Mouse (Mus musculus) forebrain, embryonic 10.5 days (tissue): Measurements from ENCODE around the gene Tgif1. TPM values are rescaled to one million over a fixed set of nuclear protein-coding genes. Genes with fewer than 3 reads are reported as not detected.

Experiments
- DNase-seq: peaks from one replicate; pipeline ENCODE4 v3.0.0-alpha.2; 2017; ENCODE audit warnings: low spot score; ENCODE audit errors: extremely low spot score
- H3K27ac ChIP-seq: fragments of 300-500 bp; sonication (generic); 2 replicates; pipeline ENCODE4 v1.5.1; 2016; ENCODE audit warnings: mild to moderate bottlenecking
- H3K27me3 ChIP-seq: fragments of 300-500 bp; sonication (generic); 2 replicates; pipeline ENCODE4 v1.6.1; 2016; ENCODE audit warnings: mild to moderate bottlenecking; ENCODE audit not compliant: poor library complexity, severe bottlenecking
- H3K36me3 ChIP-seq: fragments of 300-500 bp; sonication (generic); replicated peaks from 2 replicates; pipeline ENCODE4 v1.6.1; 2016; ENCODE audit warnings: mild to moderate bottlenecking, moderate library complexity
- H3K4me1 ChIP-seq: fragments of 300-500 bp; sonication (generic); 2 replicates; pipeline ENCODE4 v1.6.1; 2016
- H3K4me3 ChIP-seq: fragments of 300-500 bp; sonication (generic); 2 replicates; pipeline ENCODE4 v1.5.1; 2016; ENCODE audit warnings: mild to moderate bottlenecking, moderate library complexity
- H3K9me3 ChIP-seq: fragments of 300-500 bp; sonication (generic); 2 replicates; pipeline ENCODE4 v1.6.1; 2016; ENCODE audit warnings: mild to moderate bottlenecking, moderate library complexity
- WGBS: fragments of 180-500 bp; shearing (Covaris S2); methylation state at CpG from one replicate; pipeline ENCODE4 v1.1.7; 2016; 5-methylcytosine and 5-hydroxymethylcytosine counted together
- polyA plus RNA-seq: library from polyadenylated mRNA; unstranded; fragments of >200 nt; fragmentation: Nextera tagmentation; extraction: Ambion mirVana; gene quantifications from 2 replicates; pipeline ENCODE4 v1.2.1, GENCODE M21; 2016

Gene Tgif1
- polyA plus RNA-seq, 1 experiment from 2014 or later: 89.6 TPM

DNA sequence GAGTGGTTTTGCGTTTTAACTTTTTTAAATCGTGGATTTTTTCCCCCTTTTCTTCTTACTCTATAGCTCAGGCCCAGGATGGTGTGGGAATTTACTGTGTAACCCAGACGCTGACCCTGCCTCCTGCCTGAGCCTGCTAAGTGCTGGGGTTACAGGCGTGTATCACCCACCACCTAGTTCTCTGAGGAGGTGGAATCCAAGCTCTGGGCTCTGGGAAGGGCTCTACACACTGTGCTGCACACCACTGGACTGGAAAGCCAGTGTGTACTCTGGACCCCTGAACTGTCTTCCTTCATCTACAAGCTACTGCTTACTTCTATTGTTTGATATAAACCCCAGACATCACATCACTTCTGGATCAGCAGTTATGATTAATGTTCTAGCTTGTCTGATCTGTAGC lies 5.5 kb upstream of the Tgif1 start:
- H3K4me1 ChIP-seq: peaks cover 13% of the 10 kb centered on the region
- 85% methylated on average over 4 of the region's 4 CpGs for WGBS
- DNase-seq: no peak
- peaks cover 4% of the 10 kb centered on the region; the same call in 1 of the 2 replicates for H3K9me3 ChIP-seq
- peaks cover 6% of the 10 kb centered on the region; the same call in 1 of the 2 replicates for H3K27me3 ChIP-seq
- H3K36me3 ChIP-seq: peaks cover 17% of the 10 kb centered on the region
- no peak overlapping the region for H3K4me3 ChIP-seq
- no peak overlapping the region for H3K27ac ChIP-seq

DNA sequence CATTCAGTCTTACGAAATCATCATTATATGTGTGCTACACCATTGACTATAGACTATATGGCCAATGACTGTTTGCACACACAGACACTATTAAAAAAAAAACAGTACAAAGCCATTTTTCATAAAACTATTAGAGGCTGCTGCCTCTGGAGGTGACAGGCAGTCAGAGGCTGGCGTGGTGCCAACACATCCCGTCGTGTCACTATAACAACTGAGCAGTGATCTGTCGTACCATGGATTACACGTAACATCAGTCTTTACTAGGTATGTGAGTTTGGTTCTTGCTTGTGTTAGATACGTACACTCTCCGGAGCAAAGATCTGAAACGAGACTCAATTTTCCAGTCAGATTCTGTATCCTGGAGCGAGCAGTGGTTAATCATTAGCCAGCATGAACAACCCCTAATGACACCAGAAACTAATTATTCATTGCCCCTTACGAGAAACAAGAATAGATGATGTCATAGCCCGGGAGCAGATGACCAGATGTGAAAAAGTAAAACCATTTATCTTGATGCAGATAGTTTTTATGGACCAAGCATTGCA lies 3.6 kb upstream of the Tgif1 start:
- 92% methylated on average over 12 of the region's 12 CpGs for WGBS
- DNase-seq: no peak
- peaks cover 24% of the 10 kb centered on the region for H3K4me1 ChIP-seq
- H3K4me3 ChIP-seq: no peak overlapping the region
- no peaks in the 10 kb centered on the region for H3K9me3 ChIP-seq
- peaks cover 4% of the 10 kb centered on the region for H3K36me3 ChIP-seq
- no peak overlapping the region for H3K27ac ChIP-seq
- H3K27me3 ChIP-seq: peaks cover 6% of the 10 kb centered on the region; the same call in 1 of the 2 replicates

DNA sequence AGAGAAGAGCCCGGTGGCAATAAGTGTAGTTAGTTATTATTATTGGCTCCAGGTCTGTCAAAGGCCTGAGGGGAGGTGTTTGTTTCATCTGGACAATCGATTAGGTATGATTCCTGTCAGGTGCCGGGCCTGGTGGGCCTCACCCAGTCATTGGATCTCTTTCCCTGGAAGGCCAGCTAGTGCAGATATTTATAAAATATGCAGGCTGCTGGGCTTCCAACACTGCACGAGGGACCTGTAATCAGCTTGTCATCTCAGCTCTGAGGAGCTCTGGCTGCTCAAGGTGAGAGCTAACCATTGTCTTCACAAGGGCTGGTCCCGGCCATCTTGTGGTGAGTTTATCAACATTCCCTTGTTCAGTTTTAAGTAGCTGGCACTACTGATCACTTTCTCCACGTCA lies 675 bp upstream of the Tgif1 start:
- Histone ChIP-seq H3K4me3 (peak overlapping the region; percentile 78), H3K36me3 (no peaks in the 10 kb centered on the region), H3K27me3 (peaks cover 6% of the 10 kb centered on the region; the same call in 1 of the 2 replicates), H3K4me1 (peaks cover 43% of the 10 kb centered on the region), H3K27ac (peak overlapping the region; percentile 98), H3K9me3 (no peaks in the 10 kb centered on the region)
- peak; percentile 31 for DNase-seq
- 17% methylated on average over 6 of the region's 6 CpGs for WGBS

DNA sequence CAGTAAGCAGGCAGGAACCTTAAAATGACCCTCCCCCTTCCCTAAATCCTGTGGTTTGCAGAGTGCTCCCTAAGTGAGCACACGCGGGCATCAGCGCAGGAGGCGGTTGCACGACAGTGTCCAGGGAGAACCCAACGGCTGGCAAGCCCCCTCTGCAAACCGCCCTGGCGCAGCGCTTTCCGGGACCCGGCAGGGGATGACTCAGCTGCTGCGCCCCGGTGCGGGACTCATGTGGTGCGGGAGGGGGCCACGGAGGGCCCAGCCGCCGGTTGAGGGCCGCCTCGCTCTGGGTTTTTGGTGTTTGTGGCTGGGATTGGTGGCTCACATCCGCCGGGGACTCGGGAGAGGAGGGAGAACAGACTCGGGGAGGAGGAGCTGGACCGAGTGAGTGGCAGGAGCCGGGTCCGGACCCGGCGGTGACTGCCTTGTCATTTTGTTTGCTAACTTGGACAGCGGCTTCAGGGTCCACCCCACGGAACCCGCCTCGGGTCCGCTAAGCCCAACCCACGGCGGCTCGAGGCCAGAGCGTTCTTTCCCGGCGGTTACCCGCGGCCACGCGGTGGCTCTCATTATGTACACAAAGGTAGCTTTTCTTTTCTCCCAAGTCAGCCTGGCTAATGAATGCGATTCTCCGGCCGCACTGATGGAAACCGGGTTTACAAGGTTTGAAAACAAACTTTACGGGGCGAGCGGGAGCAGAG lies 510 bp downstream of the Tgif1 start:
- peak; percentile 87 for DNase-seq
- peak overlapping the region; percentile 78 for H3K4me3 ChIP-seq
- peak overlapping the region; percentile 98 for H3K27ac ChIP-seq
- peaks cover 55% of the 10 kb centered on the region for H3K4me1 ChIP-seq
- H3K27me3 ChIP-seq: peaks cover 6% of the 10 kb centered on the region; the same call in 1 of the 2 replicates
- WGBS: under 1% methylated on average over 51 of the region's 51 CpGs
- no peaks in the 10 kb centered on the region for H3K9me3 ChIP-seq
- H3K36me3 ChIP-seq: no peaks in the 10 kb centered on the region

DNA sequence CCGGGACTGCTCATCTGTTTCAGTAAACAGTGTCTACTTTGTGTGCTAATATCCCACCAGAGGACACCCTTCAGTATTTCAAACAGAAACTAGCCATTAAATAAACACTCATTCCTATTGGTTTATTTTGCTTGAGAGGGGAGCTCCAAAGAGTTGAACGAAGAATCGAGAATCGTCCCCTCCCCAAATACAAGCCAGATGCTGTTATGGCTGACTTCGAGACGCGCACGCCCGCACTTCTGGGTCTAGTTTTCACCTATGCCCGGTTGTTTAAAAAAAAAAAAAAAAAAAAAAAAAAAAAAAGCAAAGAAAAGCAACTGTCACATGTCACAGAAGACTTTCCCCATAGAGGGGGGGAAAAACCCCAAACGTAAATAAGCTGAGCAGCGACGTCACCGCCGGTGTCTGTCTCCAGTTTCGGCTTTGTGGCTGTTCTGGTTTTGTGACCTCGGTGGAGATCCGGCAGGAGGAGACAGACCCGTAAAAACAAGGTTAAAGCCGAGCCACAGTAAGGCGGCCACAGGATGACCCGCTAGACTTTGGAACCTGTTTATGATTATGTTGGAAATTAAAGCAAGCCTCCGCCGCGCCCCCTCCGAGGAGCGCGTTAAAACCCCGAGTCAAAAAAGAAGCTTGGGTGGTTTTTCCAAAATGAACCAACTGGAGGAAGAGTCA lies 1.2 kb downstream of the Tgif1 start:
- Histone ChIP-seq H3K4me3 (peak overlapping the region; percentile 78), H3K36me3 (no peaks in the 10 kb centered on the region), H3K4me1 (peaks cover 60% of the 10 kb centered on the region), H3K9me3 (no peaks in the 10 kb centered on the region), H3K27ac (peak overlapping the region; percentile 98), H3K27me3 (peaks cover 6% of the 10 kb centered on the region; the same call in 1 of the 2 replicates)
- WGBS: under 1% methylated on average over 29 of the region's 29 CpGs
- DNase-seq: peak; percentile 63

DNA sequence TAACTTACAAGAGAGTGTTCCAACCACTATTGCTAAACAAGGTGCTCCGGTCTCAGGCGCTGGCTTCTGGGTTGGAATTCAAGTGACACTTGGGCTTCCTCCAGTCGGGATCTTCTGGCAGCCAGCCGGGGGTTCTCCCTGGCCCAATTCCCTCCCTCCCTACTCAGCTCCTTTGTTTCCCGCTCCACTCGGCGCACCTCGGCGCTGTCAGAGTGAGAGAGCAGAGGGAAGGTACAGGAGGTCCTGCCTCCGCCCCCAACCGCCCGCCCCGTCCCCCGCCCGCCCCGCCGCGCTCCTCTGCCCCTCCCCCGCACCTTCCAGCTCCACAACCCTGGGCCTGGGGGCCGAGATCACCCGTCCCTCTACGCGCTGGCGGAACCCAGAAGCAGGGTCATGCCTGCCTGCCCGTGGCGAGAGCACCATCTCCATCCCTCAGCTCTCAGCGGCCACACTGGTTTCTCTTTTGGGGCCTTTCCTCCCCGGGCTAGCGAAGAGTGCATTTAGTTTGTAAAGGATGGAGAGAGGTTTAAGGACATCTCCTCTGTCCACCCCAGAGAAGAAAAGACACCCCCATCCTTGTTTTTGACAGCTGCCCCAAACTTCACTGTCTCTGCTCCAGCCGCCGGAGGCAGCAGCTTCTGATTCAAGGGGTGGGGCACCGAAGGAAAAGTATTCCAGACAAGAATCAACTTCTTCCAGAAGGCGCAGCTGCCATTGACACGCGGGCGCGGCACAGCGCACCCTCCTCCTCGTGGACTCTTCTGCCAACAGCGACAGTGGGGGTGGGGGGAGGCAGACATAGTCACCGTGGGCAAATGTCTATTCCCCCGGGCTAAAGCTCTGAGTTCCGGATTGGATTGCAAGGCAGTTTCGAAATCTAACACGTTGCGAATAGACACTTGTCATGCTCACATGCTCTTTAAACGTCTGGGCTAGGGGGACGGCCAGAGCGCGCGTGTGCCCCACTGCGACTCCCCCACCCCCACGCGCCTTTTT lies 2.1 kb downstream of the Tgif1 start:
- peak; percentile 84 for DNase-seq
- Histone ChIP-seq H3K36me3 (peaks cover 2% of the 10 kb centered on the region), H3K4me1 (peaks cover 64% of the 10 kb centered on the region), H3K27me3 (peaks cover 6% of the 10 kb centered on the region; the same call in 1 of the 2 replicates), H3K4me3 (peak overlapping the region; percentile 78), H3K9me3 (no peaks in the 10 kb centered on the region), H3K27ac (peak overlapping the region; percentile 98)
- WGBS: under 1% methylated on average over 54 of the region's 54 CpGs

DNA sequence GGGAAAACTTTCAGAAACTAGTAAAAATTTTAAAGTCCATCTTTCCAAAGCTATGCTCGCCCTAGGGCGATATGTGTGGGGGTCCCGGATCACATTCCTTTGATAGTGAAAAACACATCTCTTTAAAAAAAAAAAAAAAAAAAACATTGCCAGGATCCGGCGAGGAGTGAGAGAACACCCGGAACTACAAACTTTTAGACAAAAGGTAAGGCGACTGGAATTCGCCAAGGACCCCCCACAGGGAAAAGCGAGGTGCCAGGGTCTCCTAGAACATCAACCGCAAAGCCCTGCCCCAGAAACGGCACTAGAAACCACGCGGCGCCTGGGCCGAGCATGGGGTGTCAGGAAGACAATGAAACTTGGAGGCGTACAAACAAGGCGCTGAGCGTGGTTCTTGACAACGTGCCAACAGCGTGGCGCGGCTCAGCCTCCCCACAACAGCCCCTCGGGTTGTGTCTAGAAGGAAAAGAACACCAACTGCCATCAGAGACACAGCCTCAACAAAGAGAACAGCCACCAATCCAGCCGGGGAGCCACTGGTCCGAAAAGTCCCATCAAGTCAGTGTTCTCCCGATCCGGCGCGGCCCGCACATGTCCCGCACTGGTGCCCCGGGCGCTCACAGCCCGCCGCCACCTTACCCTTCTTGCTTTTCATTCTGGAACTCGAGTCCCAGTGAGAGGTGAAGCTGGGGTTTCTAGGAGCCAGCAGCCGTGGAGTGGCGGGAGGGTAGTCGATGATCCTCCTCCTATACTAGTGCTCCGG lies 2.9 kb downstream of the Tgif1 start:
- under 1% methylated on average over 40 of the region's 40 CpGs for WGBS
- peak; percentile 75 for DNase-seq
- peak overlapping the region; percentile 78 for H3K4me3 ChIP-seq
- peaks cover 10% of the 10 kb centered on the region for H3K36me3 ChIP-seq
- peaks cover 73% of the 10 kb centered on the region for H3K4me1 ChIP-seq
- peaks cover 6% of the 10 kb centered on the region; the same call in 1 of the 2 replicates for H3K27me3 ChIP-seq
- H3K27ac ChIP-seq: peak overlapping the region; percentile 98
- H3K9me3 ChIP-seq: no peaks in the 10 kb centered on the region

DNA sequence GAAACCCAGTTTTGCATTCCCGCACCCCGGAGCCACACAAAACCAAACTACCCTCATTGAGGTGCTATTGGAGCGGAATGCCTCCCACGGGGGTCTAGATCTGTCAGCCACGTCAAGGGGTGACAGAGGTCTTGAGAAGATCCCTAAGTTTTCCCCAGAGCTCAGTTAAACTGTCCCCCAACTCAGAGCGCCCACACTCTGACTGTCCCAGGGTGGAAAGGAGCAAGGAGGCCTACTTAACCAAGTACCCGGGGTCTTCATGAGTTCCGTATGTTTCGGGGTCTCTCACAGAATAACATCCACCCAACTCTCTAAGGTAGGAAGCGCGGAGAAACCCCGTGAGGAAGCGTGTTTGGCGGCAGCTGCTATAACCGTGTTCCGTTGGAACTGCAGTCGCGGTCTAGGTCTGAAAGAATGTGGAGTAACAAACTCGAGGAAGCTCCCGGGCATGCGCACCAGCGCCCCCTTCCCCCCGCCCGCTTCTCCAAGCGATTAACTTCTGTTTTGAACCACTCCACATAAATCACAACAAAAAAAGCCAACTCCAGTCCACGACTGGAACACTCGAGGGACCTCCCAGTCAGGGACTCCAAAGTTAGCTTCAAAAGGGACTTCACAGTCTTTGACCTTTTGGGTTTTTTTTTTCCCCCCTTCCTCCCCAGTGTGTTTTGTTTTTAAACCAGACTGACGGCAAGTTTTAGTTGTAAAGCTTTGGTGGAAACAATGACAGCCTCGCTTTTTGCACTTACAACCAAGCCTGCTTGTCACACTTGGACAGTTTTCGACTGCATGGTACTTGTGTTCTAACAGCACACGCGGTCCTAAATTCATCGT lies 3.7 kb downstream of the Tgif1 start:
- Histone ChIP-seq H3K9me3 (no peaks in the 10 kb centered on the region), H3K27me3 (peaks cover 6% of the 10 kb centered on the region; the same call in 1 of the 2 replicates), H3K4me3 (peak overlapping the region; percentile 78), H3K4me1 (peaks cover 81% of the 10 kb centered on the region), H3K36me3 (peaks cover 18% of the 10 kb centered on the region), H3K27ac (peak overlapping the region; percentile 98)
- peak; percentile 89 for DNase-seq
- 0% methylated on average over 33 of the region's 33 CpGs for WGBS

DNA sequence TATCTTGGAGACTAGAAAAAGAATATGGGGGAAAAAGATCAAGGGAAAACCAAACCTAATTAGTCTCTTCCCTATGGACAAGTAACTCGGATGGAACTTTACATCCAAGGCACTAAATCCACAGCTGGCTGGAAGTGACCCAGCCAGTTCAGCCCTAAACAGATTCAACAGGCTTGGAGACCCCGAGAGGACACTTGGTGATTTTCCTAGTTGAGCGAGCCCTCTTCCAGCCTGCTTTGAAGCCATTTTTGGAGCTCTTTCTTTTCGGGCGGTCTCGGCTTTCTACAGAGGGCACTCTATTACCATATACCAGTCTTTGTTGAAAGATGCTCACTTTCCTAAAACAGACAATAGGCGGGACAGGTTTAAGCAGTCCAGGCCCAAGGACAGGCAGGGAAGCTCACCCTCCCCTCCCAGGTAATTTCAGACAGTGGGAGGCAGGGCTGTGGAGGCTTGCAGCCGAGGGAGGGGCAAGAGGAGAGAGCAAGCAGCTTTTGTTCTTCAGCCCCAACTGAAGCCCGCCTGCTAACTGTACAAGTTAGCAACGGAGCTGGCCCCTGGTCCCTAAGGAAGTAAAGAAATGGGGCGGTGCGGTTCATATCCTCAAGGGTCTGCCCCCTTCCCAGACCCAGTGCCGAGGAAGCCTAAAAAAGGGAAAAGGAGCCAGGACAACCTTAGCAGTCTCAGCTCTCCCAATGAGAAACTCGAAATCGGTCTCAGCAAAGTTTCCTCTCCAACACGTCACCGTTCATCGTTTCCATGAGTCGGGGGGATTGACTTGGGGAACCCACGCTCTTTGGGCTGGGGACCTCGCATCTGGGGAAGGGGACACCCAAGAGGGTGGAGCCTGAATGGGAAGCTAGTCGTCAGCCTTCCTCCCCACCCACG lies 4.6 kb downstream of the Tgif1 start:
- Histone ChIP-seq H3K4me1 (peaks cover 76% of the 10 kb centered on the region), H3K9me3 (no peaks in the 10 kb centered on the region), H3K4me3 (peak overlapping the region; percentile 78), H3K36me3 (peaks cover 27% of the 10 kb centered on the region), H3K27ac (peak overlapping the region; percentile 98), H3K27me3 (no peaks in the 10 kb centered on the region)
- WGBS: under 1% methylated on average over 23 of the region's 23 CpGs
- DNase-seq: peak; percentile 61

DNA sequence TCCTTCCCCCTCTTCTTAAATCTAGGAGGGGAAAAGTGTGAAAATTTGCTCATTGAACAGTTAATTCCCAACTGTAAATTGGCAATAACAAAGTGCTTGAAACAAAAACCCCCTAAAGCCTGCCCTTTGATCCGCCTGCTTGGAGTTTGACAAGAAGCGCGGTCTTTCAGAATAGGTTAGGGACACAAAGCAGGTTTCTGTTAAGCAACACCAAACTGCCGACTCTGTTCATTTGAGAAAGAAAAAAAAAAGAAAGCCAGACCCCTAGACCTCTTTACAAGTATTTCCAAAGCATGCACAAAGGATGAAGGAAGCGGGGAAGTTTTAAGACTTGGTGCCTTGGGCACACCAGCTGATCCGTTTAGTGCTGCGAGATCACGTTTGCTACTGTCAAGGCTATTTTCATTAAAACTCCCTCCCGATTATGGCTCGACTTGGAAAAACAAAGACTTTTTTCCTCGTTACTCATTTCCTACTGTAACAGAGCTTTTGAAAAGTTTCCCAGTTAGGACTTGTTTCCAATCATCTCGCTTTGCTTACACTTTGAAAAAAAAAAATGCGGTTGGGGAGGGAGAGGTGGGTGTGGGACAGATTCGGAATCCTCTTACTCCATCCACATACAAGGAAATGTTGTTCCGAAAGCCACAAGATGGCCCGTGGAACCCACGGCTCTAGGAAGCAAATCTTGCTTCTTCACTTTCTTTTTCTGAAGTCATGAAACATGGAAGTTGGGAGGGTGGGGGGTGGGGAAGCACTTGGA lies 5.4 kb downstream of the Tgif1 start:
- H3K36me3 ChIP-seq: peaks cover 35% of the 10 kb centered on the region
- under 1% methylated on average over 17 of the region's 17 CpGs for WGBS
- peak overlapping the region; percentile 98 for H3K27ac ChIP-seq
- H3K4me1 ChIP-seq: peaks cover 74% of the 10 kb centered on the region
- H3K4me3 ChIP-seq: peak overlapping the region; percentile 78
- DNase-seq: peak; percentile 46
- H3K27me3 ChIP-seq: no peaks in the 10 kb centered on the region
- H3K9me3 ChIP-seq: no peaks in the 10 kb centered on the region
